Mouse (Mus musculus): ENCODE data around the gene Cdk4.

DNA sequence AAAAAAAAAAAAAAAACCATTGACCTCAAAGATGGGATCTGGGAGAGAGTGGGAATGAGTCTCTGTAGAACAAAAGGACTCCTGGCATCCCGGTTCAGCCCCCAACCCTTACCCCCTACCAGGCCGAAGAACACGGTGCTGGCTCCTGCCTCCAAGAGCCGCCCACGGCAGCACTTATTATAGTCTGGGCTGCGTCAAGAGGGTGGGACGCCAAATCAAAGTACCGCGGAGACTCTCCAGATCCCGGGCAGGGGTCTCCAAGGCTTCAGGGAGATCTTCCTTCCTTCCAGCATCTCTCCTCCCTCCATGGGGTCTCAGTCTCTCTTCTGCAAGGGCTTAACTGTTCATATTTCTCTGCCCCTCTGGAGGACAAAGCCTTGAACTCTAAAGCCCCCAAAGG lies 14.2 kb downstream of the Cdk4 start:
- TF ChIP-seq USF1 (IDR thresholded peaks at IDR 0.05; ENCODE audit: low read depth): no peak
- TF ChIP-seq MAX (IDR thresholded peaks at IDR 0.05; ENCODE audit: low read depth): no peak
- no peak for TF ChIP-seq CEBPB (IDR thresholded peaks at IDR 0.05; ENCODE audit: insufficient read depth, poor library complexity, severe bottlenecking)
- no peak for TF ChIP-seq POLR2A (IDR thresholded peaks at IDR 0.05; ENCODE audit: insufficient read length, low read depth)

Data from myocyte (in vitro differentiated cells).